Mouse (Mus musculus) thymus, postnatal 14 days (tissue): ENCODE data around the gene Pcid2.
"Not testable (repeated sequence)": the region's sequence is repeated elsewhere in the genome, so short reads cannot be mapped to it uniquely, and the experiment has no call there.

Source experiments
- DNase-seq: peaks from one replicate; pipeline ENCODE4 v3.0.0; 2021

Gene Pcid2

GRCm38 (mm10) chr8:13075579-13075978 lies 29.7 kb downstream of the Pcid2 start:
- DNase-seq = not testable (repeated sequence)

- DNase-seq = no peak
Measured at GRCm38 (mm10) chr8:13075044-13075443, 30.2 kb downstream of the Pcid2 start.

- DNase-seq = no peak
Measured at GRCm38 (mm10) chr8:13073255-13073654, 32.0 kb downstream of the Pcid2 start.

GRCm38 (mm10) chr8:13063112-13063511 lies 42.1 kb downstream of the Pcid2 start:
- no peak for DNase-seq

- DNase-seq = no peak
Measured at GRCm38 (mm10) chr8:13060441-13061150, 44.7 kb downstream of the Pcid2 start, which contains the start of gene Proz. Gene Proz (plus strand): TSS chr8:13060914.

- DNase-seq = no peak
Measured at GRCm38 (mm10) chr8:13057351-13057750, 47.9 kb downstream of the Pcid2 start.

- DNase-seq = no peak
Measured at GRCm38 (mm10) chr8:13050550-13050949, 54.7 kb downstream of the Pcid2 start.

- DNase-seq = no peak
Measured at GRCm38 (mm10) chr8:13047652-13048051, 57.6 kb downstream of the Pcid2 start.

GRCm38 (mm10) chr8:13041459-13041858 lies 63.8 kb downstream of the Pcid2 start:
- DNase-seq = no peak

- no peak for DNase-seq
Measured at GRCm38 (mm10) chr8:13039054-13039453, 66.2 kb downstream of the Pcid2 start.

GRCm38 (mm10) chr8:13037569-13037968 lies 67.7 kb downstream of the Pcid2 start:
- DNase-seq = no peak

GRCm38 (mm10) chr8:13037015-13037414 lies 68.2 kb downstream of the Pcid2 start, which contains the start of gene F10:
Gene F10 (plus strand): TSS chr8:13037308.
- DNase-seq = no peak

GRCm38 (mm10) chr8:13036346-13036812 lies 68.9 kb downstream of the Pcid2 start:
- DNase-seq = no peak

- no peak for DNase-seq
Measured at GRCm38 (mm10) chr8:13028482-13028881, 76.8 kb downstream of the Pcid2 start.

- no peak for DNase-seq
Measured at GRCm38 (mm10) chr8:13027615-13028014, 77.6 kb downstream of the Pcid2 start.
